Mouse (Mus musculus): ENCODE measurements around the gene Olfr347. TPM values are rescaled to one million over a fixed set of nuclear protein-coding genes. Genes with fewer than 3 reads are reported as not detected.

Olfr347 gene
- not detected in 2 replicates for polyA plus RNA-seq (2014; fragmentation: Nextera tagmentation; extraction: Ambion mirVana)

DNA sequence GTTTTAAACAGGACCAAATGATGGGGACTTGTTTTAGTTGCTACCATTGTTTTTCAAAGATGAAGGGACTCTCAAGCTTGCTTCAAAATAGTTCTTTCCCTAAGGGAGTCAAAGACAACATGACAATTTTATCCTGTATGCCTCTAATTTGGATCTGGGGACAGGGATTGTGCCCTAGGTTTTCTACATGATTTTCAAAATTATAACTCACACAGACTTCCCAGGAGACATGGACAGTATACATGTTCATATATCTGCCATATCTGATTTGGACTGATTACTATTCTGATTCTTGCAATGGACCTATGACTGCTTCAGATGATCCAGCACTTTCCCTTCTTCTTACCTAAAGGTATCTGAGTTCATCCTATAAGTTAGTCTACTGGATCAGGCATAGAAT is at the start of gene Olfr347:
TSS of gene Olfr347 (plus strand) at position 301 of the 400 bp plus-strand sequence.
- Histone ChIP-seq H3K4me3 (ENCODE audit: low read depth, low read length) (no peak within 1 kb of the TSS), H3K36me3 (ENCODE audit: control insufficient read depth, insufficient read depth, low read length) (no peaks in the 10 kb centered on the region), H3K9me3 (ENCODE audit: control insufficient read depth, low read length) (peaks cover 2% of the 10 kb centered on the region; the same call in 1 of the 2 replicates), H3K27me3 (ENCODE audit: control insufficient read depth, insufficient read depth, low read length) (no peaks in the 10 kb centered on the region), H3K4me1 (ENCODE audit: control insufficient read depth, insufficient read depth, low read length) (no peaks in the 10 kb centered on the region), H3K4me2 (ENCODE audit: low read depth) (no peak within 1 kb of the TSS), H3K27ac (ENCODE audit: low read depth, low read length) (no peak within 1 kb of the TSS), H3K9ac (ENCODE audit: low read length) (no peak within 1 kb of the TSS)
- ATAC-seq (ENCODE audit: insufficient read depth, low FRiP score, low TSS enrichment) (no peak), DNase-seq (ENCODE audit: low spot score) (no peak)

- DNase-seq (ENCODE audit: low spot score) (no peak), ATAC-seq (ENCODE audit: insufficient read depth, low FRiP score, low TSS enrichment) (no peak)
- Histone ChIP-seq H3K27me3 (ENCODE audit: control insufficient read depth, insufficient read depth, low read length) (no peaks in the 10 kb centered on the region), H3K4me2 (ENCODE audit: low read depth) (no peak within 1 kb of the TSS), H3K9ac (ENCODE audit: low read length) (no peak within 1 kb of the TSS), H3K4me1 (ENCODE audit: control insufficient read depth, insufficient read depth, low read length) (no peaks in the 10 kb centered on the region), H3K9me3 (ENCODE audit: control insufficient read depth, low read length) (0 out of 2 replicates have a peak, but pooled peaks cover 4% of the 10 kb centered on the region), H3K27ac (ENCODE audit: low read depth, low read length) (no peak within 1 kb of the TSS), H3K36me3 (ENCODE audit: control insufficient read depth, insufficient read depth, low read length) (no peaks in the 10 kb centered on the region), H3K4me3 (ENCODE audit: low read depth, low read length) (no peak within 1 kb of the TSS)
- WGBS, result 94% methylated on average over 1 of the region's 1 CpGs
Observed at GRCm38 (mm10) chr2:36685488-36685887, 46.2 kb upstream of the Olfr347 start, which contains the start of gene Olfr346. Gene Olfr346 (plus strand): TSS chr2:36685788.

DNA sequence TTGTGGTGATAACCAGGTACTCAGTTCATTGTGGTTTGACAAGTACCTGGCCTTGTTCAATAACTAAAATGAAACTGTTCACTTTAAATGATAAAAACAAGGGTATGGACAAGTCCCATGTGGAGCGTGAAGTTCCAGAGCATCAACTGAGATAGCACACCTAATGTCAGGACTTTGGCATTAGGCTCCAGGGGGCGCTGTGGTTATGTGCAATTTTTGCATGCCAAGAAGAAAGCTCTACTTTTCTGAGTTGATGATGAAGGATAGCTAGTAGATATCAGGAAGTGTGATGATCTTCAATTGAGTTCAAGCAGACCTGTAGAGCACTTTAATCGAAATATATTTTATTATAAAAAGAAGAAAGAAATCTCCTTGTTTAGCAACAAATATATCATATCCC is 4.5 kb downstream of the Olfr347 start:
- ATAC-seq (ENCODE audit: insufficient read depth, low FRiP score, low TSS enrichment) (no peak), DNase-seq (ENCODE audit: low spot score) (no peak)
- 63% methylated on average over 3 of the region's 3 CpGs for WGBS
- no peak overlapping the region for H3K27ac ChIP-seq (ENCODE audit: low read depth, low read length)
- no peak overlapping the region for H3K9ac ChIP-seq (ENCODE audit: low read length)
- H3K36me3 ChIP-seq (ENCODE audit: control insufficient read depth, insufficient read depth, low read length), result no peaks in the 10 kb centered on the region
- no peaks in the 10 kb centered on the region for H3K27me3 ChIP-seq (ENCODE audit: control insufficient read depth, insufficient read depth, low read length)
- no peaks in the 10 kb centered on the region for H3K9me3 ChIP-seq (ENCODE audit: control insufficient read depth, low read length)
- no peak overlapping the region for H3K4me2 ChIP-seq (ENCODE audit: low read depth)
- no peaks in the 10 kb centered on the region for H3K4me1 ChIP-seq (ENCODE audit: control insufficient read depth, insufficient read depth, low read length)
- H3K4me3 ChIP-seq (ENCODE audit: low read depth, low read length), result no peak overlapping the region

GRCm38 (mm10) chr2:36783976-36784375 is 52.3 kb downstream of the Olfr347 start, which contains the start of gene Olfr348:
Gene Olfr348 (plus strand): TSS chr2:36784276.
- ATAC-seq (ENCODE audit: insufficient read depth, low FRiP score, low TSS enrichment) (no peak), DNase-seq (ENCODE audit: low spot score) (no peak)
- H3K36me3 ChIP-seq (ENCODE audit: control insufficient read depth, insufficient read depth, low read length), result no peaks in the 10 kb centered on the region
- no peaks in the 10 kb centered on the region for H3K4me1 ChIP-seq (ENCODE audit: control insufficient read depth, insufficient read depth, low read length)
- no peak within 1 kb of the TSS for H3K9ac ChIP-seq (ENCODE audit: low read length)
- WGBS, result 78% methylated on average over 2 of the region's 2 CpGs
- no peak within 1 kb of the TSS for H3K4me2 ChIP-seq (ENCODE audit: low read depth)
- peaks cover 4% of the 10 kb centered on the region; the same call in 1 of the 2 replicates for H3K9me3 ChIP-seq (ENCODE audit: control insufficient read depth, low read length)
- H3K27ac ChIP-seq (ENCODE audit: low read depth, low read length), result no peak within 1 kb of the TSS
- no peak within 1 kb of the TSS for H3K4me3 ChIP-seq (ENCODE audit: low read depth, low read length)
- H3K27me3 ChIP-seq (ENCODE audit: control insufficient read depth, insufficient read depth, low read length), result no peaks in the 10 kb centered on the region

Other genes starting within 250 kb of the Olfr347 start
- not detected in 2 replicates for gene Olfr341, start 249.4 kb upstream of the Olfr347 start, polyA plus RNA-seq (2014; fragmentation: Nextera tagmentation; extraction: Ambion mirVana)
- gene Olfr342, start 206.9 kb upstream of the Olfr347 start, polyA plus RNA-seq (2014; fragmentation: Nextera tagmentation; extraction: Ambion mirVana), result not detected in 2 replicates
- gene Olfr344, start 165.2 kb upstream of the Olfr347 start, polyA plus RNA-seq (2014; fragmentation: Nextera tagmentation; extraction: Ambion mirVana), result not detected in 2 replicates
- not detected in 2 replicates for gene Olfr345, start 91.9 kb upstream of the Olfr347 start, polyA plus RNA-seq (2014; fragmentation: Nextera tagmentation; extraction: Ambion mirVana)
- gene Olfr346, start 46.1 kb upstream of the Olfr347 start, polyA plus RNA-seq (2014; fragmentation: Nextera tagmentation; extraction: Ambion mirVana), result not detected in 2 replicates
- not detected in 2 replicates for gene Olfr348, start 52.4 kb downstream of the Olfr347 start, polyA plus RNA-seq (2014; fragmentation: Nextera tagmentation; extraction: Ambion mirVana)
- not detected in 2 replicates for gene Olfr50, start 58.6 kb downstream of the Olfr347 start, polyA plus RNA-seq (2014; fragmentation: Nextera tagmentation; extraction: Ambion mirVana)
- gene Olfr3, start 85.1 kb downstream of the Olfr347 start, polyA plus RNA-seq (2014; fragmentation: Nextera tagmentation; extraction: Ambion mirVana), result not detected in 2 replicates
- not detected in 2 replicates for gene Olfr350, start 114.4 kb downstream of the Olfr347 start, polyA plus RNA-seq (2014; fragmentation: Nextera tagmentation; extraction: Ambion mirVana)
- gene Olfr351, start 130.8 kb downstream of the Olfr347 start, polyA plus RNA-seq (2014; fragmentation: Nextera tagmentation; extraction: Ambion mirVana), result not detected in 2 replicates
- not detected in 2 replicates for gene Olfr352, start 136.6 kb downstream of the Olfr347 start, polyA plus RNA-seq (2014; fragmentation: Nextera tagmentation; extraction: Ambion mirVana)
- not detected in 2 replicates for gene Olfr353, start 161.0 kb downstream of the Olfr347 start, polyA plus RNA-seq (2014; fragmentation: Nextera tagmentation; extraction: Ambion mirVana)
- not detected in 2 replicates for gene Olfr354, start 173.8 kb downstream of the Olfr347 start, polyA plus RNA-seq (2014; fragmentation: Nextera tagmentation; extraction: Ambion mirVana)
- not detected in 2 replicates for gene Olfr355, start 197.0 kb downstream of the Olfr347 start, polyA plus RNA-seq (2014; fragmentation: Nextera tagmentation; extraction: Ambion mirVana)
- gene Olfr356, start 205.2 kb downstream of the Olfr347 start, polyA plus RNA-seq (2014; fragmentation: Nextera tagmentation; extraction: Ambion mirVana), result not detected in 2 replicates